Mouse (Mus musculus): ENCODE measurements around the gene Iscu. TPM values are rescaled to one million over a fixed set of nuclear protein-coding genes. Genes with fewer than 3 reads are reported as not detected.

Iscu gene
- polyA plus RNA-seq (2012; rRNA removed) = 190 and 196 TPM in 2 replicates

GRCm38 (mm10) chr5:113772450-113772895 lies at the start of gene Iscu, which contains the start of gene Sart3:
Gene Iscu (plus strand): TSS chr5:113772748.
Gene Sart3 (minus strand): TSS chr5:113772510.
- H3K27ac ChIP-seq (ENCODE audit: insufficient read depth, low read length) = peak within 1 kb of the TSS; percentile 100
- H3K4me1 ChIP-seq (ENCODE audit: control insufficient read depth, insufficient read depth, low read length) = peaks cover 3% of the 10 kb centered on the region; the same call in 1 of the 2 replicates
- peak within 1 kb of the TSS; percentile 99 for H3K4me3 ChIP-seq (ENCODE audit: insufficient read depth, low read length)
- TF ChIP-seq POLR2A (IDR thresholded peaks at IDR 0.05; ENCODE audit: extremely low read depth, insufficient read depth, low read length) (0 out of 2 replicates have a peak, but pooled peaks have one; percentile 39), CTCF (IDR thresholded peaks at IDR 0.05; ENCODE audit: extremely low read depth, insufficient read depth, low read length) (no peak)

- no peaks in the 10 kb centered on the region; the same call in 1 of the 2 replicates for H3K4me1 ChIP-seq (ENCODE audit: control insufficient read depth, insufficient read depth, low read length)
- H3K4me3 ChIP-seq (ENCODE audit: insufficient read depth, low read length) = no peak overlapping the region
- TF ChIP-seq CTCF (IDR thresholded peaks at IDR 0.05; ENCODE audit: extremely low read depth, insufficient read depth, low read length) (no peak), POLR2A (IDR thresholded peaks at IDR 0.05; ENCODE audit: extremely low read depth, insufficient read depth, low read length) (no peak)
- no peak overlapping the region for H3K27ac ChIP-seq (ENCODE audit: insufficient read depth, low read length)
These were observed 48.8 kb upstream of the Iscu start for GRCm38 (mm10) chr5:113723567-113724237.

GRCm38 (mm10) chr5:113724446-113724845 lies 48.1 kb upstream of the Iscu start, which contains the start of gene 1700069L16Rik:
Gene 1700069L16Rik (minus strand): TSS chr5:113724772.
- no peak within 1 kb of the TSS for H3K4me3 ChIP-seq (ENCODE audit: insufficient read depth, low read length)
- no peaks in the 10 kb centered on the region; the same call in 1 of the 2 replicates for H3K4me1 ChIP-seq (ENCODE audit: control insufficient read depth, insufficient read depth, low read length)

GRCm38 (mm10) chr5:113725417-113725816 lies 47.1 kb upstream of the Iscu start:
- TF ChIP-seq CTCF (IDR thresholded peaks at IDR 0.05; ENCODE audit: extremely low read depth, insufficient read depth, low read length) = no peak
- Histone ChIP-seq H3K4me3 (ENCODE audit: insufficient read depth, low read length) (no peak overlapping the region), H3K27ac (ENCODE audit: insufficient read depth, low read length) (no peak overlapping the region), H3K4me1 (ENCODE audit: control insufficient read depth, insufficient read depth, low read length) (peaks cover 3% of the 10 kb centered on the region)

More at GRCm38 (mm10) chr5:113724446-113724845, 48.1 kb upstream of the Iscu start, which contains the start of gene 1700069L16Rik:
- H3K27ac ChIP-seq (ENCODE audit: insufficient read depth, low read length) = no peak within 1 kb of the TSS
- peak; percentile 87 for TF ChIP-seq CTCF (IDR thresholded peaks at IDR 0.05; ENCODE audit: extremely low read depth, insufficient read depth, low read length)
- no peak for TF ChIP-seq POLR2A (IDR thresholded peaks at IDR 0.05; ENCODE audit: extremely low read depth, insufficient read depth, low read length)

- H3K4me3 ChIP-seq (ENCODE audit: insufficient read depth, low read length) = no peak overlapping the region
- peaks cover 3% of the 10 kb centered on the region for H3K4me1 ChIP-seq (ENCODE audit: control insufficient read depth, insufficient read depth, low read length)
- TF ChIP-seq POLR2A (IDR thresholded peaks at IDR 0.05; ENCODE audit: extremely low read depth, insufficient read depth, low read length) (no peak), CTCF (IDR thresholded peaks at IDR 0.05; ENCODE audit: extremely low read depth, insufficient read depth, low read length) (no peak)
- no peak overlapping the region for H3K27ac ChIP-seq (ENCODE audit: insufficient read depth, low read length)
These were observed 45.9 kb upstream of the Iscu start for GRCm38 (mm10) chr5:113726618-113727017.

GRCm38 (mm10) chr5:113727238-113727637 lies 45.3 kb upstream of the Iscu start:
- Histone ChIP-seq H3K27ac (ENCODE audit: insufficient read depth, low read length) (no peak overlapping the region), H3K4me1 (ENCODE audit: control insufficient read depth, insufficient read depth, low read length) (peaks cover 3% of the 10 kb centered on the region), H3K4me3 (ENCODE audit: insufficient read depth, low read length) (no peak overlapping the region)
- no peak for TF ChIP-seq POLR2A (IDR thresholded peaks at IDR 0.05; ENCODE audit: extremely low read depth, insufficient read depth, low read length)
- TF ChIP-seq CTCF (IDR thresholded peaks at IDR 0.05; ENCODE audit: extremely low read depth, insufficient read depth, low read length) = no peak

- Histone ChIP-seq H3K27ac (ENCODE audit: insufficient read depth, low read length) (no peak overlapping the region), H3K4me1 (ENCODE audit: control insufficient read depth, insufficient read depth, low read length) (peaks cover 3% of the 10 kb centered on the region), H3K4me3 (ENCODE audit: insufficient read depth, low read length) (no peak overlapping the region)
- TF ChIP-seq CTCF (IDR thresholded peaks at IDR 0.05; ENCODE audit: extremely low read depth, insufficient read depth, low read length) = no peak
- TF ChIP-seq POLR2A (IDR thresholded peaks at IDR 0.05; ENCODE audit: extremely low read depth, insufficient read depth, low read length) = no peak
These were observed 44.5 kb upstream of the Iscu start for GRCm38 (mm10) chr5:113728011-113728410.

- no peak for TF ChIP-seq POLR2A (IDR thresholded peaks at IDR 0.05; ENCODE audit: extremely low read depth, insufficient read depth, low read length)
- no peak for TF ChIP-seq CTCF (IDR thresholded peaks at IDR 0.05; ENCODE audit: extremely low read depth, insufficient read depth, low read length)
- peaks cover 3% of the 10 kb centered on the region for H3K4me1 ChIP-seq (ENCODE audit: control insufficient read depth, insufficient read depth, low read length)
- H3K4me3 ChIP-seq (ENCODE audit: insufficient read depth, low read length) = no peak overlapping the region
- no peak overlapping the region for H3K27ac ChIP-seq (ENCODE audit: insufficient read depth, low read length)
These were observed 43.9 kb upstream of the Iscu start for GRCm38 (mm10) chr5:113728691-113729090.

GRCm38 (mm10) chr5:113730641-113731121 lies 41.9 kb upstream of the Iscu start:
- TF ChIP-seq POLR2A (IDR thresholded peaks at IDR 0.05; ENCODE audit: extremely low read depth, insufficient read depth, low read length) = 0 out of 2 replicates have a peak, but pooled peaks have one; percentile 20
- TF ChIP-seq CTCF (IDR thresholded peaks at IDR 0.05; ENCODE audit: extremely low read depth, insufficient read depth, low read length) = no peak
- Histone ChIP-seq H3K27ac (ENCODE audit: insufficient read depth, low read length) (no peak overlapping the region), H3K4me1 (ENCODE audit: control insufficient read depth, insufficient read depth, low read length) (peaks cover 3% of the 10 kb centered on the region), H3K4me3 (ENCODE audit: insufficient read depth, low read length) (no peak overlapping the region)

GRCm38 (mm10) chr5:113731174-113731573 lies 41.4 kb upstream of the Iscu start:
- TF ChIP-seq CTCF (IDR thresholded peaks at IDR 0.05; ENCODE audit: extremely low read depth, insufficient read depth, low read length) (no peak), POLR2A (IDR thresholded peaks at IDR 0.05; ENCODE audit: extremely low read depth, insufficient read depth, low read length) (no peak)
- Histone ChIP-seq H3K27ac (ENCODE audit: insufficient read depth, low read length) (no peak overlapping the region), H3K4me1 (ENCODE audit: control insufficient read depth, insufficient read depth, low read length) (peaks cover 3% of the 10 kb centered on the region), H3K4me3 (ENCODE audit: insufficient read depth, low read length) (no peak overlapping the region)

Data from cortical plate, adult 2 months (tissue).